Mouse (Mus musculus): ENCODE data around the gene Osm. TPM values are rescaled to one million over a fixed set of nuclear protein-coding genes. Genes with fewer than 3 reads are reported as not detected.

Osm gene
- polyA plus RNA-seq (2015; fragmentation: Nextera tagmentation; extraction: Ambion mirVana): 0.58 and 1.3 TPM in 2 replicates

DNA sequence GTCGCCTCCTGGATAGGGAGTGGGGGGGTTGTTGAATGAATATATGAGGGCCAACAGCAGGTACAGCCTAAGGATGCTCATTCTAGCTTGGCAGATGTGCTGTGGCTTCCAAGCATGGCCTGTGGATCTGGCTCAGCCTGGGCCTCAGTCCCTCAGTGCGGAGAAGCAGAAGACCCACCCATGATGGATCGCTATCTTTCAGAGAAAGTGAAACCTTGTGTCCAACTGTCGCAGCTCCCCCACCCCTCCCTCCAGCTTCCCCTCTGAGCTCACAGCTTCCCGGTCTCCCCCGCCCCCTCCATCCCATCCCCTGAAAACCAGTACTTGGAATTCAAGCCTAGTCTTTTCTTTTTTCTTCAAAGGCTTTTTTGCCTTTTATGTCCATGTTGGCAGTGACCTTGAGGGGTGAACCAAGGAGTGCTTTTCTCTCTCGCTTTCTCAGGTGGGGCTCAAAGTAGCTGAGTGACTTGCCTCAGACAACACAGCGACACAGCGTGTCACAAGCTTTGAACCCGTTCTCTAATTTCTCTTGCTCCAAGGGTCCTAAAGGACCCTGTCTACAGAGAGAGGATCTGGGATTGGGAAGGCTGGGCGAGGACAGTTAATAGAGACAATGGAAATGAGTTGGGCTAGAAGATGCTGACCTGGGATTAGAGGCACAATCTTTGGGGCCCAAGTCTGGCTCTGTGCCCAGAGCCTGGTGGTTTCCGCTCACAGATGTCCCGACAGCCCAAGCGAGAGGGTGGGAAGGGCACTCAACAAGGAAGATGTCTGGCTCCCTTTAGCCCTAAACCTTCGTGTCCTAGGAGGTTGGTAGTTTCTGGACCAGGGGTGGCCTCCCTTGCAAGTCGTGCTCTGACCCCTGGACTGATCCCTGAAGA, at the start of gene Osm:
Gene Osm, plus strand, starts transcription at position 756 of the 881 bp plus-strand sequence.
- peak; percentile 68 for ATAC-seq
- no peaks in the 10 kb centered on the region for H3K27me3 ChIP-seq (ENCODE audit: insufficient read depth, low read length)
- peak within 1 kb of the TSS; percentile 59 for H3K9ac ChIP-seq (replicated peaks)
- DNase-seq: peak; percentile 75
- peak within 1 kb of the TSS; percentile 88 for H3K27ac ChIP-seq (ENCODE audit: low read depth)
- peak within 1 kb of the TSS; percentile 88 for H3K4me2 ChIP-seq (ENCODE audit: low read depth, low read length)
- H3K9me3 ChIP-seq (ENCODE audit: low read length): no peaks in the 10 kb centered on the region
- peaks cover 27% of the 10 kb centered on the region for H3K4me1 ChIP-seq (ENCODE audit: insufficient read depth)
- TF ChIP-seq EP300 (IDR thresholded peaks at IDR 0.05; ENCODE audit: low read depth) (no peak), CTCF (IDR thresholded peaks at IDR 0.05; ENCODE audit: low read depth) (no peak)
- H3K4me3 ChIP-seq (ENCODE audit: low read depth, low read length): peak within 1 kb of the TSS; percentile 59
- H3K36me3 ChIP-seq (replicated peaks; ENCODE audit: insufficient read depth, low read length): peaks cover 13% of the 10 kb centered on the region; the same call in 1 of the 2 replicates
- WGBS (ENCODE audit: insufficient replicate concordance): 45% methylated on average over 16 of the region's 16 CpGs

DNA sequence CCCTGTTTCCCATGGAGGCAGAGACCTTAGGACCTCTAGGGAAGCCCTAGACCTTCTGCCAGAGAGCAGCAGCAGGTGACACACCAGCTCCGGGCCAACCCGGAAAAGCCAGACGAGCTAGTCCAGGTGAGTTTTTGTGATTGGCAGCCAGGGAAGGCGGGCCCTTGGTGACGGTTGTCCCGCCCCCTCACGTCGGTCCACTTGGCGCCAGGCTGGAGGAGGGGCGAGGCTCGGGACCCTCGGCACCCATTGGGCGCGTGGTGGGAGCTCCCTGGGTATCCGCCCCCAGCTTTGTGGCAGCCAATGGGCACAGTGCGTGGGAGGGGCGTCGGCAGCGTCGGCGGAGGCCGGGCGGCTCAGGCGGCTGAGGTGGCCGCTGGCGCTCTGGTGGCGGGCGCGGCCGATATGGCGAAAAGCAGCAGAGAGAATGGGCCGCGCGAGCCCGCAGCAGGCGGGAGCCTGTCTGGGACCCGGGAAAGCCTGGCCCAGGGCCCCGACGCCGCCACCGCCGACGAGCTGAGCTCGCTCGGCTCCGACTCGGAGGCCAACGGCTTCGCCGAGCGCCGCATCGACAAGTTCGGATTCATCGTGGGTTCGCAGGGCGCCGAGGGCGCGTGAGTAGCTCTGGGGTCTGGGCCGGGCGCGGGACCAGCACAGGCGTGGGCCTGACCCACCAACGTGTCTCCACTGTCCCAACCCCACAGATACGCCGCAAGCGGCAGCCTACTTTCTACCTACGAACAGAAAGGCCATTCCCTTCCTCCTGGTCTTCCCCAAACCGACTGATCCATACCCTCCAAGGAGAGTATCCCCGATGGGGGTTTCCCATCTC, 49.5 kb upstream of the Osm start, which contains the start of gene Tbc1d10a:
Gene Tbc1d10a, plus strand, starts transcription at position 304 of the 832 bp plus-strand sequence.
- peaks cover 32% of the 10 kb centered on the region for H3K4me1 ChIP-seq (ENCODE audit: insufficient read depth)
- H3K4me3 ChIP-seq (ENCODE audit: low read depth, low read length): peak within 1 kb of the TSS; percentile 89
- H3K4me2 ChIP-seq (ENCODE audit: low read depth, low read length): peak within 1 kb of the TSS; percentile 94
- DNase-seq (peak; percentile 99), ATAC-seq (peak; percentile 100)
- peak within 1 kb of the TSS; percentile 94 for H3K9ac ChIP-seq (replicated peaks)
- H3K27ac ChIP-seq (ENCODE audit: low read depth): peak within 1 kb of the TSS; percentile 67
- TF ChIP-seq EP300 (IDR thresholded peaks at IDR 0.05; ENCODE audit: low read depth): no peak
- TF ChIP-seq CTCF (IDR thresholded peaks at IDR 0.05; ENCODE audit: low read depth): no peak
- no peaks in the 10 kb centered on the region for H3K27me3 ChIP-seq (ENCODE audit: insufficient read depth, low read length)
- WGBS (ENCODE audit: insufficient replicate concordance): under 1% methylated on average over 68 of the region's 71 CpGs
- peaks cover 10% of the 10 kb centered on the region; the same call in 1 of the 2 replicates for H3K36me3 ChIP-seq (replicated peaks; ENCODE audit: insufficient read depth, low read length)
- no peaks in the 10 kb centered on the region for H3K9me3 ChIP-seq (ENCODE audit: low read length)

DNA sequence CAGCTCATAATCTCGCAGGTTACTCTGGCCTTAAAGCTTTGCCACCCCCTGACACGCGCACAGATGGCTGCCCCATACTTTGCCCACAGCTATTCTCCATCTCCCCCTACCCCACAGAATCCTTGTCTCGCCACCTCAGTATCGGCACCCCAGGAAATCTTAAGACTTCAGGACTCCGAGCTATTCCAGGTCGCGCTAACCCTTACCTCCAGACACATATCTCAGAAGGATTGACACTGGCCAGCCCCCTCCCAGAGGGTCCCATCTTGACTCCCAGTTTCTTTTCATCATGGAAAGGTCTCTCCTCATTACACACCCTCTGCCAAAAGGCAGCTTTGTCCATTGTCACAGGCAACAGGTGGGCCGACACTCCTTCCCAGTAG, 48.9 kb upstream of the Osm start:
- ATAC-seq: no peak
- Histone ChIP-seq H3K27me3 (ENCODE audit: insufficient read depth, low read length) (no peaks in the 10 kb centered on the region), H3K4me3 (ENCODE audit: low read depth, low read length) (peak overlapping the region; percentile 89), H3K36me3 (replicated peaks; ENCODE audit: insufficient read depth, low read length) (0 out of 2 replicates have a peak, but pooled peaks cover 6% of the 10 kb centered on the region), H3K4me1 (ENCODE audit: insufficient read depth) (peaks cover 32% of the 10 kb centered on the region), H3K27ac (ENCODE audit: low read depth) (no peak overlapping the region), H3K9ac (replicated peaks) (peak overlapping the region; percentile 94), H3K9me3 (ENCODE audit: low read length) (no peaks in the 10 kb centered on the region), H3K4me2 (ENCODE audit: low read depth, low read length) (peak overlapping the region; percentile 94)
- 19% methylated on average over 9 of the region's 9 CpGs for WGBS (ENCODE audit: insufficient replicate concordance)
- no peak for DNase-seq
- TF ChIP-seq CTCF (IDR thresholded peaks at IDR 0.05; ENCODE audit: low read depth) (no peak), EP300 (IDR thresholded peaks at IDR 0.05; ENCODE audit: low read depth) (no peak)

DNA sequence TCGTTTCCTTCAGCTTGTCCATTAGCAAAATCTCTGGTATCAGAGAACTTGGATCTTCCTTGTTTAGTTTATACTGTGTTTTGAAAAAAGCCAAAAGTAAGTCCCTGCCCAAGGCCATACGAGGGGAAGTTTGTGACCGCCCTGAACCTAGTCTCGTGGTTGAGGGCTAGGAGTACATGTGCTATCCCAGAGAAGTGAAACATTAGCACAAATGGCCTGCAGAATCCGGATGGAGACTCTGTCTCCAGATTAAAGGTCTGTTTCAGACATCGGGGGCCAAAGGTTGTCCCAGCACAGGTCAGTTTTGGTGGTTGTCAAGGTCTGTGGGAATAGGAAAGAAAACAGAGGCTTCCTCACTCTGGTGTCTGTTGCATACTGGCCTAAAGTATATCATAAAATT, 47.0 kb upstream of the Osm start:
- WGBS (ENCODE audit: insufficient replicate concordance): 63% methylated on average over 6 of the region's 6 CpGs
- Histone ChIP-seq H3K36me3 (replicated peaks; ENCODE audit: insufficient read depth, low read length) (0 out of 2 replicates have a peak, but pooled peaks cover 2% of the 10 kb centered on the region), H3K27me3 (ENCODE audit: insufficient read depth, low read length) (no peaks in the 10 kb centered on the region), H3K4me3 (ENCODE audit: low read depth, low read length) (no peak overlapping the region), H3K9ac (replicated peaks) (no peak overlapping the region), H3K9me3 (ENCODE audit: low read length) (no peaks in the 10 kb centered on the region), H3K4me2 (ENCODE audit: low read depth, low read length) (peak overlapping the region; percentile 5; the same call in 1 of the 2 replicates), H3K4me1 (ENCODE audit: insufficient read depth) (peaks cover 32% of the 10 kb centered on the region), H3K27ac (ENCODE audit: low read depth) (peak overlapping the region; percentile 40; the same call in 1 of the 2 replicates)
- TF ChIP-seq EP300 (IDR thresholded peaks at IDR 0.05; ENCODE audit: low read depth) (no peak), CTCF (IDR thresholded peaks at IDR 0.05; ENCODE audit: low read depth) (no peak)
- DNase-seq: no peak
- no peak for ATAC-seq

DNA sequence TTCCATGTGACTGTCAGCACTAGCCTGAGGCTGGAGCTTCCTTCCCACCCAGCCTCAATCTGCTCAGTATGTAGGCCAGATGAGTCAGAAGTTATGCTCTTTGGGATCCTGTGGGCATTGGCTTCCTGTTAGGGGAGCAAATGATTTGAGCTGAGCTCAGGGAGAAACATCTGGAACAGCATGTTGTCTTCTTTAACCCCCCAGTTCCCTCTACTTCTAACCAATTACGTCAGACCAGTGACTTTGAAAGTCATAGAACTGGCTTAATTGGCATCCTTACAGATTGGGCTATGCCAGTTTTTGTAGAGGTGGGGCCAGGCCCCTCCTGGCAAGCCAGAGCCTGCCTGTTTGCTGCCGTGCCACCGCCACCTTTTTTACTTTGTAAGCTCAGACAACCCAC, 45.5 kb upstream of the Osm start:
- ATAC-seq (no peak), DNase-seq (no peak)
- Histone ChIP-seq H3K4me2 (ENCODE audit: low read depth, low read length) (no peak overlapping the region), H3K36me3 (replicated peaks; ENCODE audit: insufficient read depth, low read length) (0 out of 2 replicates have a peak, but pooled peaks cover 2% of the 10 kb centered on the region), H3K9ac (replicated peaks) (no peak overlapping the region), H3K27ac (ENCODE audit: low read depth) (no peak overlapping the region), H3K4me3 (ENCODE audit: low read depth, low read length) (no peak overlapping the region), H3K9me3 (ENCODE audit: low read length) (no peaks in the 10 kb centered on the region), H3K27me3 (ENCODE audit: insufficient read depth, low read length) (no peaks in the 10 kb centered on the region), H3K4me1 (ENCODE audit: insufficient read depth) (peaks cover 32% of the 10 kb centered on the region)
- WGBS (ENCODE audit: insufficient replicate concordance): 82% methylated on average over 3 of the region's 3 CpGs
- TF ChIP-seq CTCF (IDR thresholded peaks at IDR 0.05; ENCODE audit: low read depth): no peak
- no peak for TF ChIP-seq EP300 (IDR thresholded peaks at IDR 0.05; ENCODE audit: low read depth)
